17 mouse cellular contexts compared by ENCODE assay signal in the genomic region with DNA sequence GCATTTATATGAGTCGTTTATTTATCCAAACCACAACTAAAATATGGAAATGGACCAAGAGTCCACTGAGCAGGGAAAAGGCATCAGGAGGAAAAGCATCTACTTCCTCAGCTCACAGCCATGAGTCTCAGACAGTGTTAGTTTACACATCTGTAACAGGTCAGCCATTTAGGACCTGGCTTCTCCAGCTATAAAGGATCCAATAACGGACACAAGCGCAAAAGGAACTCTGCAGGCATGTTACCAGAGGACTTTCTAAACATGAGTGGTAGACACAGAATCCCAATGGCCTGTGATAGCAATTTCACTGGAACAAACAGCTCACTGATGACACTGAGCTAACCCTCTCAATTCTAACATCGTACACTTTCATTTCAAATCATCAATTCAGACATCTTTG. TPM values are rescaled to one million over a fixed set of nuclear protein-coding genes. Genes with fewer than 3 reads are reported as not detected.
"Had no signal": no experiment of that assay in that cellular context is flagged by ENCODE, and none has a peak within 500 bp of the region (broad histone marks: within the 10 kb centered on the region; RNA-seq: fewer than 3 reads in every experiment).

No protein-coding gene starts in this region.

- H3K27me3 ChIP-seq: kidney, embryonic 15.5 days; stomach, embryonic 15.5 days had no signal

- H3K4me1 ChIP-seq: kidney, embryonic 15.5 days; stomach, embryonic 15.5 days had no signal

- DNase-seq: kidney, adult 11 months; kidney, adult 8-10 months; kidney, postnatal 10 days; kidney, postnatal 36 days; layer of hippocampus, postnatal 36 days; lung, adult 2 months; lung, postnatal 14 days; lung, postnatal 4 days; midbrain, embryonic 14.5 days; thymus, adult 18-20 months; thymus, postnatal 36 days had no signal

- H3K9me3 ChIP-seq: kidney, embryonic 15.5 days; stomach, embryonic 15.5 days had no signal

- H3K36me3 ChIP-seq: stomach, embryonic 15.5 days had no signal

- H3K4me3 ChIP-seq: kidney, embryonic 15.5 days; left cerebral cortex, adult 2 months; stomach, embryonic 15.5 days had no signal

- H3K27ac ChIP-seq: kidney, embryonic 15.5 days; left cerebral cortex, adult 2 months; stomach, embryonic 15.5 days had no signal

- H3K9ac ChIP-seq: kidney, embryonic 15.5 days; liver, embryonic 14.5 days; stomach, embryonic 15.5 days had no signal

- H3K4me2 ChIP-seq: kidney, embryonic 15.5 days; midbrain, embryonic 11.5 days; stomach, embryonic 15.5 days had no signal

RNA-seq across cellular contexts. Expression of a gene that starts 49.5 kb away (rescaled TPM):
- total RNA-seq: megakaryocyte-erythroid progenitor cell, adult 5-6 weeks had no signal
